Mouse (Mus musculus): ENCODE results near the gene Ube2u. TPM values are rescaled to one million over a fixed set of nuclear protein-coding genes. Genes with fewer than 3 reads are reported as not detected.

Gene Ube2u
- polyA plus RNA-seq, 1 experiment from 2014 or later = 0.69 TPM

GRCm38 (mm10) chr4:100517646-100518045 is 39.0 kb downstream of the Ube2u start:
- no peaks in the 10 kb centered on the region for H3K36me3 ChIP-seq (replicated peaks)
- H3K4me2 ChIP-seq = no peak overlapping the region
- H3K9ac ChIP-seq = no peak overlapping the region
- H3K27me3 ChIP-seq = peaks cover 4% of the 10 kb centered on the region
- ATAC-seq (ENCODE audit: low FRiP score) = no peak
- 88% methylated on average over 2 of the region's 2 CpGs for WGBS
- H3K9me3 ChIP-seq = no peaks in the 10 kb centered on the region
- no peak overlapping the region for H3K27ac ChIP-seq
- H3K4me3 ChIP-seq (replicated peaks) = no peak overlapping the region
- H3K4me1 ChIP-seq = peaks cover 2% of the 10 kb centered on the region

- H3K27me3 ChIP-seq = peaks cover 30% of the 10 kb centered on the region
- peaks cover 17% of the 10 kb centered on the region for H3K4me1 ChIP-seq
- H3K27ac ChIP-seq = no peak overlapping the region
- WGBS = 11% methylated on average over 6 of the region's 6 CpGs
- no peaks in the 10 kb centered on the region for H3K9me3 ChIP-seq
- H3K36me3 ChIP-seq (replicated peaks) = no peaks in the 10 kb centered on the region
- no peak overlapping the region for H3K9ac ChIP-seq
- H3K4me3 ChIP-seq (replicated peaks) = no peak overlapping the region
- no peak for ATAC-seq (ENCODE audit: low FRiP score)
- H3K4me2 ChIP-seq = no peak overlapping the region
Observed at GRCm38 (mm10) chr4:100522534-100522933, 43.9 kb downstream of the Ube2u start.

GRCm38 (mm10) chr4:100524741-100525140 is 46.1 kb downstream of the Ube2u start:
- H3K9me3 ChIP-seq = no peaks in the 10 kb centered on the region
- no peak overlapping the region for H3K4me2 ChIP-seq
- peaks cover 27% of the 10 kb centered on the region for H3K4me1 ChIP-seq
- no peak overlapping the region for H3K27ac ChIP-seq
- WGBS = 33% methylated on average over 4 of the region's 4 CpGs
- no peak overlapping the region for H3K9ac ChIP-seq
- ATAC-seq (ENCODE audit: low FRiP score) = no peak
- H3K4me3 ChIP-seq (replicated peaks) = no peak overlapping the region
- H3K27me3 ChIP-seq = peaks cover 46% of the 10 kb centered on the region
- no peaks in the 10 kb centered on the region for H3K36me3 ChIP-seq (replicated peaks)

- Histone ChIP-seq H3K9me3 (no peaks in the 10 kb centered on the region), H3K4me3 (replicated peaks) (no peak overlapping the region), H3K4me1 (peaks cover 27% of the 10 kb centered on the region), H3K36me3 (replicated peaks) (no peaks in the 10 kb centered on the region), H3K27ac (no peak overlapping the region), H3K27me3 (peaks cover 46% of the 10 kb centered on the region), H3K9ac (no peak overlapping the region), H3K4me2 (no peak overlapping the region)
- ATAC-seq (ENCODE audit: low FRiP score) = no peak
- 43% methylated on average over 6 of the region's 6 CpGs for WGBS
Observed at GRCm38 (mm10) chr4:100526296-100526695, 47.6 kb downstream of the Ube2u start.

- WGBS = 19% methylated on average over 3 of the region's 3 CpGs
- H3K4me3 ChIP-seq (replicated peaks) = no peak overlapping the region
- H3K36me3 ChIP-seq (replicated peaks) = no peaks in the 10 kb centered on the region
- H3K4me2 ChIP-seq = peak overlapping the region; percentile 31
- ATAC-seq (ENCODE audit: low FRiP score) = no peak
- H3K4me1 ChIP-seq = peaks cover 27% of the 10 kb centered on the region
- H3K27me3 ChIP-seq = peaks cover 42% of the 10 kb centered on the region
- no peaks in the 10 kb centered on the region for H3K9me3 ChIP-seq
- no peak overlapping the region for H3K9ac ChIP-seq
- H3K27ac ChIP-seq = no peak overlapping the region
Observed at GRCm38 (mm10) chr4:100527086-100527485, 48.4 kb downstream of the Ube2u start.

- Histone ChIP-seq H3K9ac (no peak overlapping the region), H3K27ac (no peak overlapping the region), H3K4me2 (peak overlapping the region; percentile 31), H3K27me3 (peaks cover 42% of the 10 kb centered on the region), H3K9me3 (no peaks in the 10 kb centered on the region), H3K36me3 (replicated peaks) (no peaks in the 10 kb centered on the region), H3K4me3 (replicated peaks) (peak overlapping the region; percentile 22; the same call in 1 of the 2 replicates), H3K4me1 (peaks cover 26% of the 10 kb centered on the region)
- WGBS = 2% methylated on average over 15 of the region's 15 CpGs
- ATAC-seq (ENCODE audit: low FRiP score) = no peak; the same call in 1 of the 2 replicates
Observed at GRCm38 (mm10) chr4:100527554-100528001, 48.9 kb downstream of the Ube2u start.

GRCm38 (mm10) chr4:100533607-100534006 is 55.0 kb downstream of the Ube2u start:
- no peaks in the 10 kb centered on the region for H3K9me3 ChIP-seq
- H3K27ac ChIP-seq = no peak overlapping the region
- H3K4me3 ChIP-seq (replicated peaks) = no peak overlapping the region
- peaks cover 5% of the 10 kb centered on the region; the same call in 1 of the 2 replicates for H3K4me1 ChIP-seq
- H3K36me3 ChIP-seq (replicated peaks) = no peaks in the 10 kb centered on the region
- ATAC-seq (ENCODE audit: low FRiP score) = no peak
- H3K9ac ChIP-seq = no peak overlapping the region
- H3K27me3 ChIP-seq = 0 out of 2 replicates have a peak, but pooled peaks cover 6% of the 10 kb centered on the region
- 80% methylated on average over 6 of the region's 6 CpGs for WGBS
- H3K4me2 ChIP-seq = no peak overlapping the region

- WGBS = 50% methylated on average over 3 of the region's 3 CpGs
- H3K9me3 ChIP-seq = no peaks in the 10 kb centered on the region
- ATAC-seq (ENCODE audit: low FRiP score) = no peak
Observed at GRCm38 (mm10) chr4:100534946-100535345, 56.3 kb downstream of the Ube2u start.

GRCm38 (mm10) chr4:100537898-100538297 is 59.2 kb downstream of the Ube2u start:
- Histone ChIP-seq H3K9ac (no peak overlapping the region), H3K27me3 (0 out of 2 replicates have a peak, but pooled peaks cover 4% of the 10 kb centered on the region), H3K9me3 (no peaks in the 10 kb centered on the region), H3K4me1 (peaks cover 5% of the 10 kb centered on the region; the same call in 1 of the 2 replicates), H3K36me3 (replicated peaks) (no peaks in the 10 kb centered on the region), H3K4me3 (replicated peaks) (no peak overlapping the region), H3K27ac (no peak overlapping the region), H3K4me2 (no peak overlapping the region)
- 3% methylated on average over 3 of the region's 3 CpGs for WGBS
- no peak for ATAC-seq (ENCODE audit: low FRiP score)

More at GRCm38 (mm10) chr4:100534946-100535345, 56.3 kb downstream of the Ube2u start:
- Histone ChIP-seq H3K27me3 (0 out of 2 replicates have a peak, but pooled peaks cover 4% of the 10 kb centered on the region), H3K36me3 (replicated peaks) (no peaks in the 10 kb centered on the region), H3K9ac (no peak overlapping the region), H3K4me2 (no peak overlapping the region), H3K4me3 (replicated peaks) (no peak overlapping the region), H3K27ac (no peak overlapping the region), H3K4me1 (peaks cover 5% of the 10 kb centered on the region; the same call in 1 of the 2 replicates)

- no peak overlapping the region for H3K4me3 ChIP-seq (replicated peaks)
- peaks cover 5% of the 10 kb centered on the region; the same call in 1 of the 2 replicates for H3K4me1 ChIP-seq
- WGBS = 89% methylated on average over 3 of the region's 3 CpGs
Observed at GRCm38 (mm10) chr4:100539483-100539882, 60.8 kb downstream of the Ube2u start.

GRCm38 (mm10) chr4:100547905-100548304 is 69.3 kb downstream of the Ube2u start:
- Histone ChIP-seq H3K9ac (no peak overlapping the region), H3K4me1 (no peaks in the 10 kb centered on the region), H3K4me2 (no peak overlapping the region), H3K36me3 (replicated peaks) (no peaks in the 10 kb centered on the region), H3K27me3 (no peaks in the 10 kb centered on the region), H3K4me3 (replicated peaks) (no peak overlapping the region), H3K9me3 (no peaks in the 10 kb centered on the region), H3K27ac (no peak overlapping the region)
- WGBS = 74% methylated on average over 4 of the region's 4 CpGs
- ATAC-seq (ENCODE audit: low FRiP score) = no peak

More at GRCm38 (mm10) chr4:100539483-100539882, 60.8 kb downstream of the Ube2u start:
- Histone ChIP-seq H3K27ac (no peak overlapping the region), H3K27me3 (0 out of 2 replicates have a peak, but pooled peaks cover 4% of the 10 kb centered on the region), H3K9ac (no peak overlapping the region), H3K9me3 (no peaks in the 10 kb centered on the region), H3K4me2 (no peak overlapping the region), H3K36me3 (replicated peaks) (no peaks in the 10 kb centered on the region)
- no peak for ATAC-seq (ENCODE audit: low FRiP score)

- no peak overlapping the region for H3K4me2 ChIP-seq
- no peaks in the 10 kb centered on the region for H3K27me3 ChIP-seq
- no peaks in the 10 kb centered on the region for H3K36me3 ChIP-seq (replicated peaks)
- no peaks in the 10 kb centered on the region for H3K4me1 ChIP-seq
- WGBS = 78% methylated on average over 2 of the region's 2 CpGs
- H3K4me3 ChIP-seq (replicated peaks) = no peak overlapping the region
- no peak overlapping the region for H3K9ac ChIP-seq
- no peak for ATAC-seq (ENCODE audit: low FRiP score)
- no peaks in the 10 kb centered on the region for H3K9me3 ChIP-seq
- H3K27ac ChIP-seq = no peak overlapping the region
Observed at GRCm38 (mm10) chr4:100553296-100553695, 74.6 kb downstream of the Ube2u start.
